Mouse (Mus musculus): Measurements from ENCODE around the gene Olfr1241. TPM values are rescaled to one million over a fixed set of nuclear protein-coding genes. Genes with fewer than 3 reads are reported as not detected.

Gene Olfr1241
- polyA plus RNA-seq (2015; fragmentation: Nextera tagmentation; extraction: Ambion mirVana): not detected in 2 replicates

- ATAC-seq (replicated peaks; ENCODE audit: extremely low read depth, insufficient read depth, low FRiP score): no peak
- H3K4me1 ChIP-seq (ENCODE audit: control insufficient read depth, insufficient read depth, low read length): no peaks in the 10 kb centered on the region
These were observed at the start of gene Olfr1241 for GRCm38 (mm10) chr2:89487026-89487425. Gene Olfr1241 (minus strand): TSS chr2:89487126.

GRCm38 (mm10) chr2:89531387-89531786, 44.5 kb upstream of the Olfr1241 start, which contains the start of gene Olfr1243:
Gene Olfr1243 (minus strand): TSS chr2:89531487.
- no peak within 1 kb of the TSS for H3K27ac ChIP-seq (ENCODE audit: low read length)
- no peaks in the 10 kb centered on the region for H3K27me3 ChIP-seq (ENCODE audit: control insufficient read depth, insufficient read depth, low read length)
- no peak within 1 kb of the TSS for H3K9ac ChIP-seq (ENCODE audit: low read length)
- no peak within 1 kb of the TSS for H3K4me3 ChIP-seq (ENCODE audit: low read length)
- no peak within 1 kb of the TSS for H3K4me2 ChIP-seq (ENCODE audit: low read depth, low read length)
- no peaks in the 10 kb centered on the region for H3K9me3 ChIP-seq (replicated peaks; ENCODE audit: control insufficient read depth, low read length)
- no peaks in the 10 kb centered on the region for H3K4me1 ChIP-seq (ENCODE audit: control insufficient read depth, insufficient read depth, low read length)
- WGBS: 79% methylated on average over 1 of the region's 1 CpGs
- ATAC-seq (replicated peaks; ENCODE audit: extremely low read depth, insufficient read depth, low FRiP score): no peak
- no peaks in the 10 kb centered on the region for H3K36me3 ChIP-seq (ENCODE audit: control insufficient read depth, insufficient read depth)

More at GRCm38 (mm10) chr2:89487026-89487425, at the start of gene Olfr1241:
- Histone ChIP-seq H3K9ac (ENCODE audit: low read length) (no peak within 1 kb of the TSS), H3K36me3 (ENCODE audit: control insufficient read depth, insufficient read depth) (no peaks in the 10 kb centered on the region), H3K9me3 (replicated peaks; ENCODE audit: control insufficient read depth, low read length) (no peaks in the 10 kb centered on the region), H3K4me2 (ENCODE audit: low read depth, low read length) (no peak within 1 kb of the TSS), H3K4me3 (ENCODE audit: low read length) (no peak within 1 kb of the TSS), H3K27ac (ENCODE audit: low read length) (no peak within 1 kb of the TSS), H3K27me3 (ENCODE audit: control insufficient read depth, insufficient read depth, low read length) (no peaks in the 10 kb centered on the region)

GRCm38 (mm10) chr2:89498235-89498634, 11.3 kb upstream of the Olfr1241 start, which contains the start of gene Olfr1242:
Gene Olfr1242 (minus strand): TSS chr2:89498335.
- no peak within 1 kb of the TSS for H3K9ac ChIP-seq (ENCODE audit: low read length)
- no peaks in the 10 kb centered on the region for H3K36me3 ChIP-seq (ENCODE audit: control insufficient read depth, insufficient read depth)
- WGBS: 68% methylated on average over 1 of the region's 1 CpGs
- no peaks in the 10 kb centered on the region for H3K27me3 ChIP-seq (ENCODE audit: control insufficient read depth, insufficient read depth, low read length)
- H3K4me2 ChIP-seq (ENCODE audit: low read depth, low read length): no peak within 1 kb of the TSS
- H3K4me3 ChIP-seq (ENCODE audit: low read length): no peak within 1 kb of the TSS
- no peaks in the 10 kb centered on the region for H3K4me1 ChIP-seq (ENCODE audit: control insufficient read depth, insufficient read depth, low read length)
- no peak within 1 kb of the TSS for H3K27ac ChIP-seq (ENCODE audit: low read length)
- no peak for ATAC-seq (replicated peaks; ENCODE audit: extremely low read depth, insufficient read depth, low FRiP score)
- H3K9me3 ChIP-seq (replicated peaks; ENCODE audit: control insufficient read depth, low read length): no peaks in the 10 kb centered on the region

- H3K27me3 ChIP-seq (ENCODE audit: control insufficient read depth, insufficient read depth, low read length): no peaks in the 10 kb centered on the region
- H3K36me3 ChIP-seq (ENCODE audit: control insufficient read depth, insufficient read depth): no peaks in the 10 kb centered on the region
- H3K27ac ChIP-seq (ENCODE audit: low read length): no peak within 1 kb of the TSS
- ATAC-seq (replicated peaks; ENCODE audit: extremely low read depth, insufficient read depth, low FRiP score): no peak
- no peaks in the 10 kb centered on the region for H3K4me1 ChIP-seq (ENCODE audit: control insufficient read depth, insufficient read depth, low read length)
- no peak within 1 kb of the TSS for H3K4me2 ChIP-seq (ENCODE audit: low read depth, low read length)
- H3K4me3 ChIP-seq (ENCODE audit: low read length): no peak within 1 kb of the TSS
- WGBS: 71% methylated on average over 3 of the region's 3 CpGs
- H3K9me3 ChIP-seq (replicated peaks; ENCODE audit: control insufficient read depth, low read length): no peaks in the 10 kb centered on the region
- no peak within 1 kb of the TSS for H3K9ac ChIP-seq (ENCODE audit: low read length)
These were observed 44.0 kb downstream of the Olfr1241 start, which contains the start of gene Olfr1240 for GRCm38 (mm10) chr2:89442900-89443299. Gene Olfr1240 (minus strand): TSS chr2:89443000.

Other genes with a start within 250 kb of the Olfr1241 start
- gene Olfr1228, start 233.1 kb downstream of the Olfr1241 start, polyA plus RNA-seq (2015; fragmentation: Nextera tagmentation; extraction: Ambion mirVana): not detected in 2 replicates
- gene Olfr1229, start 199.1 kb downstream of the Olfr1241 start, polyA plus RNA-seq (2015; fragmentation: Nextera tagmentation; extraction: Ambion mirVana): not detected in 2 replicates
- gene Olfr1230, start 189.9 kb downstream of the Olfr1241 start, polyA plus RNA-seq (2015; fragmentation: Nextera tagmentation; extraction: Ambion mirVana): not detected in 2 replicates
- gene Olfr1231, start 180.1 kb downstream of the Olfr1241 start, polyA plus RNA-seq (2015; fragmentation: Nextera tagmentation; extraction: Ambion mirVana): not detected in 2 replicates
- not detected in 2 replicates for gene Olfr1232, start 157.5 kb downstream of the Olfr1241 start, polyA plus RNA-seq (2015; fragmentation: Nextera tagmentation; extraction: Ambion mirVana)
- gene Olfr1233, start 144.7 kb downstream of the Olfr1241 start, polyA plus RNA-seq (2015; fragmentation: Nextera tagmentation; extraction: Ambion mirVana): not detected in 2 replicates
- not detected in 2 replicates for gene Olfr1234, start 122.3 kb downstream of the Olfr1241 start, polyA plus RNA-seq (2015; fragmentation: Nextera tagmentation; extraction: Ambion mirVana)
- not detected in 2 replicates for gene Olfr1238, start 77.5 kb downstream of the Olfr1241 start, polyA plus RNA-seq (2015; fragmentation: Nextera tagmentation; extraction: Ambion mirVana)
- not detected in 2 replicates for gene Olfr1239, start 66.7 kb downstream of the Olfr1241 start, polyA plus RNA-seq (2015; fragmentation: Nextera tagmentation; extraction: Ambion mirVana)
- not detected in 2 replicates for gene Olfr1240, start 44.1 kb downstream of the Olfr1241 start, polyA plus RNA-seq (2015; fragmentation: Nextera tagmentation; extraction: Ambion mirVana)
- gene Olfr1242, start 11.2 kb upstream of the Olfr1241 start, polyA plus RNA-seq (2015; fragmentation: Nextera tagmentation; extraction: Ambion mirVana): not detected in 2 replicates
- gene Olfr1243, start 44.4 kb upstream of the Olfr1241 start, polyA plus RNA-seq (2015; fragmentation: Nextera tagmentation; extraction: Ambion mirVana): not detected in 2 replicates
- not detected in 2 replicates for gene Olfr1245, start 91.3 kb upstream of the Olfr1241 start, polyA plus RNA-seq (2015; fragmentation: Nextera tagmentation; extraction: Ambion mirVana)
- not detected in 2 replicates for gene Olfr1246, start 106.0 kb upstream of the Olfr1241 start, polyA plus RNA-seq (2015; fragmentation: Nextera tagmentation; extraction: Ambion mirVana)
- gene Olfr1247, start 127.0 kb upstream of the Olfr1241 start, polyA plus RNA-seq (2015; fragmentation: Nextera tagmentation; extraction: Ambion mirVana): not detected in 2 replicates
- gene Olfr1248, start 131.1 kb upstream of the Olfr1241 start, polyA plus RNA-seq (2015; fragmentation: Nextera tagmentation; extraction: Ambion mirVana): not detected in 2 replicates
- not detected in 2 replicates for gene Olfr1249, start 147.9 kb upstream of the Olfr1241 start, polyA plus RNA-seq (2015; fragmentation: Nextera tagmentation; extraction: Ambion mirVana)
- gene Olfr1250, start 174.3 kb upstream of the Olfr1241 start, polyA plus RNA-seq (2015; fragmentation: Nextera tagmentation; extraction: Ambion mirVana): not detected in 2 replicates
- gene Olfr1251, start 184.8 kb upstream of the Olfr1241 start, polyA plus RNA-seq (2015; fragmentation: Nextera tagmentation; extraction: Ambion mirVana): not detected in 2 replicates
- not detected in 2 replicates for gene Olfr1252, start 237.9 kb upstream of the Olfr1241 start, polyA plus RNA-seq (2015; fragmentation: Nextera tagmentation; extraction: Ambion mirVana)